Mouse (Mus musculus) heart, embryonic 14.5 days (tissue): ENCODE data around the gene Atg4a-ps. TPM values are rescaled to one million over a fixed set of nuclear protein-coding genes. Genes with fewer than 3 reads are reported as not detected.

Experiments used
- ATAC-seq: fragments of 200-750 bp; cut with Nextera tagmentation; 2 replicates; pipeline ENCODE4 v1.8.0; 2017; ENCODE audit warnings: low read depth, moderate TSS enrichment; ENCODE audit not compliant: insufficient number of reproducible peaks, insufficient read depth, low FRiP score
- H3K27ac ChIP-seq, 2 experiments: fragments of 200-500 bp in 1 of 2; fragments of 300-500 bp in 1 of 2; sonication (generic) in 1 of 2; replicated peaks in 1 of 2; 2 replicates each; pipeline ENCODE4 v1.5.1; 2012 to 2014; ENCODE audit warnings: low read depth in 2 of 2, low read length in 2 of 2, control low read depth in 1 of 2, mild to moderate bottlenecking in 1 of 2, mixed read lengths in 1 of 2; ENCODE audit not compliant: control insufficient read depth in 1 of 2, insufficient read depth in 1 of 2
- H3K27me3 ChIP-seq: fragments of 300-500 bp; sonication (generic); 2 replicates; pipeline ENCODE4 v1.6.1; 2014; ENCODE audit warnings: mild to moderate bottlenecking, low read length, control low read depth; ENCODE audit not compliant: control insufficient read depth, insufficient read depth
- H3K36me3 ChIP-seq: fragments of 300-500 bp; sonication (generic); 2 replicates; pipeline ENCODE4 v1.6.1; 2014; ENCODE audit warnings: mild to moderate bottlenecking, control low read depth, low read length, mixed read lengths; ENCODE audit not compliant: control insufficient read depth, insufficient read depth
- H3K4me1 ChIP-seq, 2 experiments: fragments of 200-500 bp in 1 of 2; fragments of 300-500 bp in 1 of 2; sonication (generic) in 1 of 2; 2 replicates each; pipeline ENCODE4 v1.6.1; 2012 to 2014; ENCODE audit warnings: low read length in 2 of 2, control low read depth in 1 of 2, mixed read lengths in 1 of 2; ENCODE audit not compliant: control insufficient read depth in 2 of 2, insufficient read depth in 2 of 2
- H3K4me2 ChIP-seq: fragments of 300-500 bp; sonication (generic); 2 replicates; pipeline ENCODE4 v1.6.1; 2014; ENCODE audit warnings: mild to moderate bottlenecking, low read length
- H3K4me3 ChIP-seq, 2 experiments: fragments of 200-500 bp in 1 of 2; fragments of 300-500 bp in 1 of 2; sonication (generic) in 1 of 2; 2 replicates each; pipeline ENCODE4 v1.5.1; 2012 to 2014; ENCODE audit warnings: low read length in 2 of 2, mild to moderate bottlenecking in 2 of 2, control low read depth in 1 of 2, low read depth in 1 of 2, moderate library complexity in 1 of 2; ENCODE audit not compliant: control insufficient read depth in 1 of 2, insufficient read depth in 1 of 2
- H3K9ac ChIP-seq: fragments of 300-500 bp; sonication (generic); 2 replicates; pipeline ENCODE4 v1.6.1; 2014; ENCODE audit warnings: mild to moderate bottlenecking, low read length
- H3K9me3 ChIP-seq: fragments of 300-500 bp; sonication (generic); 2 replicates; pipeline ENCODE4 v1.6.1; 2016; ENCODE audit warnings: low read length, control low read depth; ENCODE audit not compliant: control insufficient read depth
- WGBS: fragments of 180-500 bp; shearing (Covaris S2); extraction: QIAGEN DNeasy Blood & Tissue Kit; methylation state at CpG from one replicate; pipeline ENCODE4 v1.1.7; 2014; 5-methylcytosine and 5-hydroxymethylcytosine counted together
- polyA plus RNA-seq: library from polyadenylated mRNA; unstranded; fragments of >200 nt; fragmentation: Nextera tagmentation; extraction: Ambion mirVana; gene quantifications from 2 replicates; pipeline ENCODE4 v1.2.1, GENCODE M21; 2014

Gene Atg4a-ps
- polyA plus RNA-seq, 1 experiment from 2014 or later = not detected

DNA sequence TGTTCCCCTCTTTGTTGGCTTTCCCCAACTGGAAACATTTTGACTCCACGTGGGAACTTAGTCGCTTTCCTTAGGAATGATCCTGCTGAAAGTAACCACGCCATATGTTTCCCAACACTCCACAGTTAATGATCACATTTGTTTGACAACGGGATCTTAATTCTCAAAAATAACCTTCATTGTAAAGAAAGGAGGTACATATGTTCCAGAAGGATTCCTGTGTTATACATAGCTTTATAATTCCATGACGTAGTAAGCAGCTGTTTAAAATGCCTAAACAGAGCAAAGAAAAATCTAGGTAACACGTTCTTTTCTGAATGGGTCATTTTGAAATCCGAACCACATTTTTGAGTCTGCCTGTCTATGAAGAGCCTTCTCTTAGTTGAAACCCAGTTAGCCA is 12.7 kb downstream of the Atg4a-ps start:
- H3K27ac ChIP-seq = no peak overlapping the region
- no peaks in the 10 kb centered on the region for H3K27me3 ChIP-seq
- 82% methylated on average over 7 of the region's 7 CpGs for WGBS
- H3K4me3 ChIP-seq = no peak overlapping the region
- ATAC-seq = no peak
- no peaks in the 10 kb centered on the region for H3K9me3 ChIP-seq
- no peak overlapping the region for H3K4me2 ChIP-seq
- no peak overlapping the region for H3K9ac ChIP-seq
- H3K36me3 ChIP-seq = no peaks in the 10 kb centered on the region
- H3K4me1 ChIP-seq = no peaks in the 10 kb centered on the region; a peak in 1 of 4 replicates

DNA sequence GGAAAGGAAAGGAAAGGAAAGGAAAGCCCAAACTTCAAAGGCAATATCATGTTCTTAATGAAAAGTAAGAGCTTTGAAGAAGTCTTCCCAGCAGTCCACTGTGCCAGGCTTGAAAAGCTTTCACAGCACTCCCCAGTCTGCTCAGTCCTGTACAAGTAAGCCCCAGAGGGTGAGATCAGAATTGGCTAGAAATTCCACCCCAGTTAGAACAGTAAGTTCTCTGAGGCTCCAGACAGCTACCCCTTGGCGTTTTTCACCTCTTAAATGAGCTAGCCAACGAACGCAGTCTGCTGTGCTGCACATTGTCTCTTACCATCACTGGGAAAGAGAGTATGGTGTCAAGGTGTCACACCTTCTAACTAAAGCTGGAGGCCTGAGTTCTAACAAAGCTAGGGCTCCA is 18.2 kb downstream of the Atg4a-ps start:
- H3K27me3 ChIP-seq = no peaks in the 10 kb centered on the region
- no peak overlapping the region for H3K4me2 ChIP-seq
- no peak for ATAC-seq
- H3K36me3 ChIP-seq = no peaks in the 10 kb centered on the region
- no peaks in the 10 kb centered on the region for H3K9me3 ChIP-seq
- peaks cover 3 to 5% of the 10 kb centered on the region in 2 experiments; a peak in 3 of 4 replicates for H3K4me1 ChIP-seq
- H3K9ac ChIP-seq = no peak overlapping the region
- 81% methylated on average over 3 of the region's 3 CpGs for WGBS
- H3K27ac ChIP-seq = no peak overlapping the region
- H3K4me3 ChIP-seq = no peak overlapping the region

DNA sequence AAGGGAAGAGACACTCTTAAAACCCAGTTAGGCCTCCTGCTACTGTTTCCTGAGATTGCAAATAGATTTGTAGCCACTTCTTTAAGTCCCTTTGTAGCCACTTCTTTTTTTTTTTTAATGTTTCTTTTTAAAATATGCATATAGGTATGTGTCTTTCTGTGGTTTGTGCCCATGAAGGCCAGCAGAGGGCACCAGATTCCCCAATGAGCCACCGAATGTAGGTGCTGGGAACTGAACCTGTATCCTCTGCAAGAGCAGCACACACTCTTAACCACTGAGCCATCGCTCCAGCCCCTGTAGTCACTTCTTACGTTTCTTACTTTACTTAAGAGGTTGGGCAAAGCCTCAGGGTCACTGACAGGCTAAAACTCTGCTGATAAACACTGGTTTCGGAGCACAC is 19.4 kb downstream of the Atg4a-ps start:
- no peak for ATAC-seq
- WGBS = 84% methylated on average over 4 of the region's 4 CpGs
- H3K9ac ChIP-seq = no peak overlapping the region
- no peaks in the 10 kb centered on the region for H3K36me3 ChIP-seq
- H3K4me3 ChIP-seq = no peak overlapping the region
- H3K9me3 ChIP-seq = no peaks in the 10 kb centered on the region
- no peaks in the 10 kb centered on the region for H3K27me3 ChIP-seq
- no peak overlapping the region for H3K27ac ChIP-seq
- H3K4me1 ChIP-seq = peaks cover 3 to 5% of the 10 kb centered on the region in 2 experiments; a peak in 3 of 4 replicates
- no peak overlapping the region for H3K4me2 ChIP-seq

DNA sequence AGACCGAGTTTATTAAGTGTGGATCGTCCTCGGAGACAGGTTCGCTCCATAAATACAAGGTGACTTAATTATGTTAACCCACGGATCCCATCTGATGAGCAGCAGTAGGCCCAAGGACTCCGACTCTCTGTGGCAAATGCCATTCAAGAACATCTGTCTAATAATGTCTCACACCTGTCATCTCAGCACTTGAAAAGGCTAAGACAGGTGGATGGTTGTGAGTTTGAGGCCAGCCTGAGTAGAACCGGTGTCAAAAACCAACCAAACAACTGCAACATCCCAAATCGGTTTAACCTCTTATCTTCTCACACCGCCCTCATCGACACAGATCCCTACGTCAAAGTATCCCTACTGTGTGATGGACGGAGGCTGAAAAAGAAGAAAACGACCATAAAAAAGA is 20.7 kb downstream of the Atg4a-ps start:
- WGBS = 82% methylated on average over 13 of the region's 13 CpGs
- Histone ChIP-seq H3K36me3 (no peaks in the 10 kb centered on the region), H3K27ac (no peak overlapping the region), H3K9ac (no peak overlapping the region), H3K9me3 (no peaks in the 10 kb centered on the region), H3K27me3 (no peaks in the 10 kb centered on the region), H3K4me3 (no peak overlapping the region), H3K4me1 (peaks cover 3 to 5% of the 10 kb centered on the region in 2 experiments; a peak in 3 of 4 replicates), H3K4me2 (no peak overlapping the region)
- no peak for ATAC-seq

DNA sequence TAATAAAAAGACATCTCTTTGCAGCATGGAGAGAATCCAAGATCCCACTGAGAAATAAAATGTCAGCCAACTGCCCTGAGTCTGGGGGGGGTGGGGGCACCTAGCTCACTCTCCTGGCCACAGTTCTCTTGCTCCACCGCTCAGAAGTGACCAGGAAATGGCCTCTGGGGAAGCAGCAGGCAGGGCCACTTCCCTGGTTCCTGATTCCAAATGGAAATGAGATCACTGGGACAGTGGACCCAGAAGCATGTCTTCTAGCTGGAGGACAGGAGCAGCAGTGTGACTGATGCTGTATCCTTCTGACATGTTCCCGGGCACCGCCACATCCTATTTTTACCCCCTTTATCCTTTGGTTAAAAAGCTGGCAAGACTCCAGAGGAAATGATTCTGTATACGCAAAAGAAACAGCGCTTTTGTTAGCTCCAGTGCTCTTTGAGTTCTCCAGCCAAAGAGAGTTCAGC is 21.2 kb downstream of the Atg4a-ps start:
- Histone ChIP-seq H3K36me3 (no peaks in the 10 kb centered on the region), H3K27ac (no peak overlapping the region), H3K4me3 (no peak overlapping the region), H3K9me3 (no peaks in the 10 kb centered on the region), H3K4me1 (peaks cover 3 to 5% of the 10 kb centered on the region in 2 experiments; a peak in 3 of 4 replicates), H3K27me3 (no peaks in the 10 kb centered on the region), H3K9ac (no peak overlapping the region), H3K4me2 (no peak overlapping the region)
- no peak for ATAC-seq
- WGBS = 14% methylated on average over 5 of the region's 5 CpGs

DNA sequence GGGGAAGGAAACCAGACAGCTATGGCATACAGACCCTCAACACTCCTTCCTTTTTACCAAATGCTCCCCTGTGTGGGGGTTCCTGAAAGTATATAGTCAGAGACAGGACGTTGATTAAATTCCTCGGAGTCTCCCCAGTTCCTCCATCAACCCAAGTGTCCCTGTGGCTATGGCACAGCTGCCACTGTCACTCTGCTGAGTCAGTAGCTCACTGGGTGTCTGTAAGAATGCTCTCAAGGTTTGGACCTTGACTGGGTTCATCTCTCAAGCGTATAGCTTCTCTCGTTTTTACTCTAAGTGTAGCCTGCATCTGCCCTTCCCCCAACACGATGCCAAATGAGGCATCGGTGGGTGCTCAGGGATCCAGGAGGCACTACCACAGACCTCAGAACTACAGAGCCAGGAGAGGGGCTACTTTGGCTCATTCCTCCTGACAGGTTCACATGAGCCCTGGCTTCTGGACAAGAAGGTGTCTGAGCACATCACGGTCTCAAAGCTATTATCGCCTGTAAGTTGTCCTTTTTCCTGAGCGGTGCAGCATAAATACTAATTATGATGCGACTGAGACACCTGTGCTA is 21.9 kb downstream of the Atg4a-ps start:
- Histone ChIP-seq H3K27ac (no peak overlapping the region), H3K9me3 (no peaks in the 10 kb centered on the region), H3K4me1 (peaks cover 3 to 5% of the 10 kb centered on the region in 2 experiments; a peak in 3 of 4 replicates), H3K27me3 (no peaks in the 10 kb centered on the region), H3K9ac (no peak overlapping the region), H3K4me2 (no peak overlapping the region), H3K36me3 (no peaks in the 10 kb centered on the region), H3K4me3 (no peak overlapping the region)
- 92% methylated on average over 10 of the region's 10 CpGs for WGBS
- no peak for ATAC-seq

DNA sequence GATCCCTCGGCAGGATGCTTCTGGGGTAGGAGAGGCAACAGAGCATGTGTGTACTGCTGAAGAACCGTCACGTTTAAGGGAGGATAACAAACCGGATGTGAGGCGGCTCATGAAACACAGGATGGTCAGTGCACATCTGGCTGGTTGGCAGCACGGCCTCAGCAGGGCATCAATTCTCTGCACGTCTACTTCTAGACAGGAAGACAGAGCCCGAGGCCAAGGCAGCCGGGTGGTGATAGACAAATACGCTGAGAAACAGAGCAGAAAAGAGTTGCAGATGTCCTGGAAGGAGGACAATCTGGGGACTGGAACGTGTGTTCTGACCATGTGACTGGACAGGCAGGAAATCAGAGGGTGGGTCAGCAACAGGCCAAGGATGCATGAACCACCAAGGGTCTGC is 25.8 kb downstream of the Atg4a-ps start:
- no peaks in the 10 kb centered on the region; the same call in 1 of the 2 replicates for H3K27me3 ChIP-seq
- no peaks in the 10 kb centered on the region for H3K9me3 ChIP-seq
- peaks cover 3 to 5% of the 10 kb centered on the region in 2 experiments; a peak in 3 of 4 replicates for H3K4me1 ChIP-seq
- ATAC-seq = no peak
- no peak overlapping the region for H3K9ac ChIP-seq
- 60% methylated on average over 11 of the region's 11 CpGs for WGBS
- no peak overlapping the region for H3K27ac ChIP-seq
- no peak overlapping the region for H3K4me2 ChIP-seq
- no peaks in the 10 kb centered on the region for H3K36me3 ChIP-seq
- no peak overlapping the region for H3K4me3 ChIP-seq

DNA sequence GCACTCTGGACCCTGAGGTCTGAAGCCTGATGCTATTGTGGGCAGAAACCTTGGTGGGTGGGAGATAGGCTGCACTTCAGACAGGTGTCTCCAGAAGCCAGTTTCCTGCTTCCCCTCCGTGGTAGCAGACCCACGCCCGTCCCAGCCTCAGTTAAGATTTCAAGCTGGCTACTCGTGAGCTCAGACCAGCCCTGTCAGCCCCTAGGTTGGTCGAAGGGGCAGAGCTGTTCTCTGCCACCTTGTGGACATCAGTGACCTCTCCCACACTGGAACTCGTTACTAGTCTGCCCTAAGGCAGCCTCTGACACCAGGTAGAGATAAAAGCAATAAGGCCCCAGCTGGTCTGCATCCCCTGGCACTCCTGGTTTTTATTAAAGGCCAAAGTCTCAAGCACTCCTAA is 28.9 kb downstream of the Atg4a-ps start:
- Histone ChIP-seq H3K27ac (no peak overlapping the region), H3K9ac (no peak overlapping the region), H3K27me3 (no peaks in the 10 kb centered on the region; the same call in 1 of the 2 replicates), H3K36me3 (no peaks in the 10 kb centered on the region), H3K9me3 (no peaks in the 10 kb centered on the region), H3K4me1 (no peaks in the 10 kb centered on the region), H3K4me2 (no peak overlapping the region), H3K4me3 (no peak overlapping the region)
- no peak for ATAC-seq
- WGBS = 24% methylated on average over 6 of the region's 6 CpGs
